Mouse (Mus musculus) erythroblast, adult 5-6 weeks (primary cell): Measurements from ENCODE around the gene Tmem247. TPM values are rescaled to one million over a fixed set of nuclear protein-coding genes. Genes with fewer than 3 reads are reported as not detected.

ENCODE experiments used
- ATAC-seq: replicated peaks from 2 replicates; pipeline ENCODE4 v1.8.0; 2016; ENCODE audit warnings: moderate number of reproducible peaks, mild to moderate bottlenecking, moderate TSS enrichment, inconsistent platforms; ENCODE audit not compliant: poor library complexity, low FRiP score, severe bottlenecking
- total RNA-seq, 2 experiments: library from RNA; stranded (forward) in 1 of 2; stranded (reverse) in 1 of 2; fragments of 150-400 nt in 1 of 2; fragments of 200-764, 138-1000 nt in 1 of 2; gene quantifications; 2 replicates each; pipeline versions ENCODE4 v1.2.3 to v1.2.4; 2015 to 2017; ENCODE audit warnings: low replicate concordance in 2 of 2

The Tmem247 gene
- total RNA-seq (2015; ENCODE audit: low replicate concordance) (not detected in 2 replicates), total RNA-seq (2017; ENCODE audit: low replicate concordance) (not detected in 2 replicates)

GRCm38 (mm10) chr17:86917048-86917447 is at the start of gene Tmem247:
Gene Tmem247 (plus strand): TSS chr17:86917348.
- no peak for ATAC-seq

GRCm38 (mm10) chr17:86870586-86870985 is 46.6 kb upstream of the Tmem247 start:
- no peak for ATAC-seq

GRCm38 (mm10) chr17:86872643-86873042 is 44.5 kb upstream of the Tmem247 start:
- ATAC-seq, result no peak

GRCm38 (mm10) chr17:86876940-86877339 is 40.2 kb upstream of the Tmem247 start:
- no peak for ATAC-seq

- no peak for ATAC-seq
These were observed 39.4 kb upstream of the Tmem247 start for GRCm38 (mm10) chr17:86877747-86878146.

GRCm38 (mm10) chr17:86880056-86880455 is 37.1 kb upstream of the Tmem247 start:
- ATAC-seq, result no peak

- ATAC-seq, result no peak
These were observed 36.6 kb upstream of the Tmem247 start for GRCm38 (mm10) chr17:86880461-86881044.

- ATAC-seq, result no peak
These were observed 22.0 kb upstream of the Tmem247 start for GRCm38 (mm10) chr17:86895191-86895590.

GRCm38 (mm10) chr17:86897486-86898165 is 19.5 kb upstream of the Tmem247 start:
- no peak for ATAC-seq

GRCm38 (mm10) chr17:86899821-86900220 is 17.3 kb upstream of the Tmem247 start:
- no peak for ATAC-seq

- no peak for ATAC-seq
These were observed 16.6 kb upstream of the Tmem247 start for GRCm38 (mm10) chr17:86900564-86900963.

GRCm38 (mm10) chr17:86902399-86903067 is 14.6 kb upstream of the Tmem247 start:
- no peak for ATAC-seq

GRCm38 (mm10) chr17:86903596-86903995 is 13.6 kb upstream of the Tmem247 start:
- no peak for ATAC-seq

- ATAC-seq, result no peak
These were observed 12.9 kb upstream of the Tmem247 start for GRCm38 (mm10) chr17:86904206-86904605.

GRCm38 (mm10) chr17:86905297-86906135 is 11.6 kb upstream of the Tmem247 start:
- ATAC-seq, result no peak

GRCm38 (mm10) chr17:86906136-86906461 is 11.0 kb upstream of the Tmem247 start:
- ATAC-seq, result no peak

- ATAC-seq, result no peak
These were observed 10.5 kb upstream of the Tmem247 start for GRCm38 (mm10) chr17:86906601-86907000.

- no peak for ATAC-seq
These were observed 10.1 kb upstream of the Tmem247 start for GRCm38 (mm10) chr17:86907092-86907491.

- ATAC-seq, result no peak
These were observed 8.8 kb upstream of the Tmem247 start for GRCm38 (mm10) chr17:86908316-86908715.
